Mouse (Mus musculus): Measurements from ENCODE around the gene Bpifa6.

Gene Bpifa6

DNA sequence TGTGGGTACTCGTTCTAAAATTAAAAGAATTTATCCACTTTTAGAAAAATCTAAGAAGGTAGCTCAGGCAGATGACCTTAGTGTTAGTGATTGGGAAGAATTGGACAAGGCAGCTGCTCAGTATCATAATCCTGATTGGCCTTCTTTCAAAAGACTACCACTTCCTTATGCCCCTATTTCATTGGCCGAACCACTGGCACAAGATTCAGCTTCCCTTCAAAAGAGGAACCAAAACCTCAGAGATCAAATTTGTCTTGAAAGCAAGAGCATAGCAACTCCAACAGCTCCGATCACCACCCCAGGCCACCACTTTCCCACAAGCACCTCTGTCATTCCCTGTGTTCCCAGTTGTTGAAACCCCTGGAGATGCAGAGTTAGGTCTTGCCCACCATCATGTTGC lies 70.0 kb downstream of the Bpifa6 start:
- no peak for DNase-seq

Data from cerebellum, adult 9-11 months (tissue).